ENCODE assay signal across 13 mouse cellular contexts in genomic region chr9:107702606-107703185, GRCm38 (mm10). TPM values are rescaled to one million over a fixed set of nuclear protein-coding genes. Genes with fewer than 3 reads are reported as not detected.
A peak's percentile ranks its signal among the peaks of the same experiment; 100 is the strongest.
DNase-seq lines count a peak whose midpoint lies in the region; ATAC-seq and TF ChIP-seq lines count a peak whose summit lies in the region.
"Had no signal": no experiment of that assay in that cellular context is flagged by ENCODE, and none has a peak within 500 bp of the region (broad histone marks: within the 10 kb centered on the region; RNA-seq: fewer than 3 reads in every experiment).

No protein-coding gene starts in this region.

- H3K9ac ChIP-seq in heart, embryonic 13.5 days: peak overlapping the region; percentile 52; the same call in 1 of the 2 replicates
- H3K9ac ChIP-seq in heart, embryonic 11.5 days (ENCODE audit: low read depth, low read length): no peak overlapping the region
- H3K9ac ChIP-seq in lung, embryonic 15.5 days: 0 out of 2 replicates have a peak overlapping the region, but pooled peaks have one; percentile 8

- H3K4me2 ChIP-seq in heart, embryonic 13.5 days: no peak overlapping the region
- H3K4me2 ChIP-seq in heart, embryonic 11.5 days: no peak overlapping the region
- no peak overlapping the region for H3K4me2 ChIP-seq in lung, embryonic 15.5 days

- ATAC-seq in heart, embryonic 13.5 days (ENCODE audit: extremely low read depth, insufficient number of reproducible peaks, low FRiP score, low TSS enrichment): no peak
- no peak for ATAC-seq in heart, embryonic 11.5 days (replicated peaks; ENCODE audit: insufficient number of reproducible peaks, low FRiP score, low TSS enrichment)
- no peak for ATAC-seq in lung, embryonic 15.5 days (ENCODE audit: borderline replicate concordance, extremely low read depth, low FRiP score, low TSS enrichment)

- peaks cover 5% of the 10 kb centered on the region; the same call in 1 of the 2 replicates for H3K36me3 ChIP-seq in heart, embryonic 13.5 days
- no peaks in the 10 kb centered on the region for H3K36me3 ChIP-seq in heart, embryonic 11.5 days (ENCODE audit: control insufficient read depth, insufficient read depth, low read length)
- H3K36me3 ChIP-seq in lung, embryonic 15.5 days: no peaks in the 10 kb centered on the region

- peaks cover 26% of the 10 kb centered on the region for H3K27me3 ChIP-seq in heart, embryonic 13.5 days (replicated peaks)
- peaks cover 12% of the 10 kb centered on the region for H3K27me3 ChIP-seq in heart, embryonic 11.5 days (ENCODE audit: control insufficient read depth, insufficient read depth, low read length)
- H3K27me3 ChIP-seq in lung, embryonic 15.5 days: no peaks in the 10 kb centered on the region

- no peak for TF ChIP-seq CTCF in embryonic fibroblast, embryonic 13.5 days (IDR thresholded peaks at IDR 0.05; ENCODE audit: borderline replicate concordance, insufficient read depth, low read length)

- H3K4me3 ChIP-seq in heart, embryonic 13.5 days: no peak overlapping the region
- no peak overlapping the region for H3K4me3 ChIP-seq in heart, embryonic 11.5 days (ENCODE audit: low read depth, low read length)
- H3K4me3 ChIP-seq in embryonic fibroblast, embryonic 13.5 days (ENCODE audit: insufficient read depth, low read length): no peak overlapping the region
- H3K4me3 ChIP-seq in lung, embryonic 15.5 days: no peak overlapping the region
- H3K4me3 ChIP-seq: left cerebral cortex, adult 2 months had no signal

- H3K9me3 ChIP-seq in heart, embryonic 13.5 days: no peaks in the 10 kb centered on the region
- no peaks in the 10 kb centered on the region for H3K9me3 ChIP-seq in heart, embryonic 11.5 days (replicated peaks; ENCODE audit: control insufficient read depth, low read length)
- H3K9me3 ChIP-seq in lung, embryonic 15.5 days: no peaks in the 10 kb centered on the region

- H3K4me1 ChIP-seq in heart, embryonic 13.5 days: peaks cover 90% of the 10 kb centered on the region
- H3K4me1 ChIP-seq in heart, embryonic 11.5 days (ENCODE audit: control insufficient read depth, insufficient read depth, low read length): peaks cover 52% of the 10 kb centered on the region
- peaks cover 41% of the 10 kb centered on the region for H3K4me1 ChIP-seq in embryonic fibroblast, embryonic 13.5 days (ENCODE audit: control insufficient read depth, insufficient read depth, low read length)
- peaks cover 98% of the 10 kb centered on the region for H3K4me1 ChIP-seq in lung, embryonic 15.5 days

- peak; percentile 81 for DNase-seq in Muller cell, postnatal 12 days (ENCODE audit: inconsistent ontology term)
- DNase-seq in adrenal gland, postnatal 25 days: no peak
- no peak for DNase-seq in right cerebral cortex, adult 18-20 months
- no peak for DNase-seq in cerebellum, adult 9-10 months
- DNase-seq: adrenal gland, adult 8-10 months; thymus, adult 18-20 months had no signal

- WGBS in heart, embryonic 13.5 days: 71% methylated on average over 3 of the region's 3 CpGs
- WGBS in heart, embryonic 11.5 days (ENCODE audit: insufficient replicate concordance): 68% methylated on average over 3 of the region's 3 CpGs
- WGBS in lung, embryonic 15.5 days: 52% methylated on average over 3 of the region's 3 CpGs

- no peak overlapping the region for H3K27ac ChIP-seq in heart, embryonic 13.5 days (replicated peaks)
- no peak overlapping the region for H3K27ac ChIP-seq in heart, embryonic 11.5 days (ENCODE audit: low read depth, low read length)
- peak overlapping the region; percentile 75 for H3K27ac ChIP-seq in embryonic fibroblast, embryonic 13.5 days (ENCODE audit: insufficient read depth, low read length)
- H3K27ac ChIP-seq in lung, embryonic 15.5 days: peak overlapping the region; percentile 70
- H3K27ac ChIP-seq: left cerebral cortex, adult 2 months had no signal

- no peak for TF ChIP-seq POLR2A in embryonic fibroblast, embryonic 13.5 days (IDR thresholded peaks at IDR 0.05; ENCODE audit: low read depth, low read length)

RNA-seq across cellular contexts. Expression of gene Sema3f, which starts 7.6 kb away (rescaled TPM):
- polyA plus RNA-seq in heart, embryonic 13.5 days (2015; fragmentation: Nextera tagmentation; extraction: Ambion mirVana): 4.5 and 6.3 TPM in 2 replicates
- polyA plus RNA-seq in heart, embryonic 11.5 days (2014; fragmentation: Nextera tagmentation; extraction: Ambion mirVana): 4.6 and 5.8 TPM in 2 replicates
- 68.0 and 88.1 TPM in 2 replicates for polyA plus RNA-seq in embryonic fibroblast, embryonic 13.5 days (2011; ENCODE audit: insufficient read length, low read depth, missing spikeins)
- 12.3 and 13.7 TPM in 2 replicates for polyA plus RNA-seq in lung, embryonic 15.5 days (2015; fragmentation: Nextera tagmentation; extraction: Ambion mirVana)
- 23.1 and 23.6 TPM in 2 replicates for total RNA-seq in adrenal gland, postnatal 25 days (2021)
- total RNA-seq: granulocyte monocyte progenitor cell, adult 5-6 weeks; megakaryocyte, adult 5-6 weeks had no signal

RNA-seq across cellular contexts. Expression of gene Gnat1, which starts 23.2 kb away (rescaled TPM):
- polyA plus RNA-seq in heart, embryonic 13.5 days (2015; fragmentation: Nextera tagmentation; extraction: Ambion mirVana): 0.90 and 1.3 TPM in 2 replicates
- 0.42 and 1.2 TPM in 2 replicates for polyA plus RNA-seq in heart, embryonic 11.5 days (2014; fragmentation: Nextera tagmentation; extraction: Ambion mirVana)
- polyA plus RNA-seq in embryonic fibroblast, embryonic 13.5 days (2011; ENCODE audit: insufficient read length, low read depth, missing spikeins): not detected in 2 replicates
- 0.54 and 0.93 TPM in 2 replicates for polyA plus RNA-seq in lung, embryonic 15.5 days (2015; fragmentation: Nextera tagmentation; extraction: Ambion mirVana)
- not detected in 2 replicates for total RNA-seq in adrenal gland, postnatal 25 days (2021)
- total RNA-seq: granulocyte monocyte progenitor cell, adult 5-6 weeks; megakaryocyte, adult 5-6 weeks had no signal

RNA-seq across cellular contexts. Expression of gene Slc38a3, which starts 33.4 kb away (rescaled TPM):
- polyA plus RNA-seq in heart, embryonic 13.5 days (2015; fragmentation: Nextera tagmentation; extraction: Ambion mirVana): 2.8 and 2.9 TPM in 2 replicates
- 2.8 and 3.3 TPM in 2 replicates for polyA plus RNA-seq in heart, embryonic 11.5 days (2014; fragmentation: Nextera tagmentation; extraction: Ambion mirVana)
- polyA plus RNA-seq in embryonic fibroblast, embryonic 13.5 days (2011; ENCODE audit: insufficient read length, low read depth, missing spikeins): 1.1 TPM in 1 of 2 replicates, not detected in the other
- 3.9 and 4.1 TPM in 2 replicates for polyA plus RNA-seq in lung, embryonic 15.5 days (2015; fragmentation: Nextera tagmentation; extraction: Ambion mirVana)
- 0.39 and 8.5 TPM in 2 replicates for total RNA-seq in adrenal gland, postnatal 25 days (2021)
- total RNA-seq: granulocyte monocyte progenitor cell, adult 5-6 weeks; megakaryocyte, adult 5-6 weeks had no signal

Comparison
In these comparisons a context has a peak if more than half of its experiments do, and no peak if none do; other contexts are left out.
1. H3K27ac ChIP-seq: peak in embryonic fibroblast, embryonic 13.5 days (single experiment) and lung, embryonic 15.5 days (single experiment); none in heart, embryonic 13.5 days (single experiment) and heart, embryonic 11.5 days (single experiment).